Mouse (Mus musculus): ENCODE measurements around the gene Hoxa9. TPM values are rescaled to one million over a fixed set of nuclear protein-coding genes. Genes with fewer than 3 reads are reported as not detected.

Gene Hoxa9
- polyA plus RNA-seq, 1 experiment = 13.6 TPM

DNA sequence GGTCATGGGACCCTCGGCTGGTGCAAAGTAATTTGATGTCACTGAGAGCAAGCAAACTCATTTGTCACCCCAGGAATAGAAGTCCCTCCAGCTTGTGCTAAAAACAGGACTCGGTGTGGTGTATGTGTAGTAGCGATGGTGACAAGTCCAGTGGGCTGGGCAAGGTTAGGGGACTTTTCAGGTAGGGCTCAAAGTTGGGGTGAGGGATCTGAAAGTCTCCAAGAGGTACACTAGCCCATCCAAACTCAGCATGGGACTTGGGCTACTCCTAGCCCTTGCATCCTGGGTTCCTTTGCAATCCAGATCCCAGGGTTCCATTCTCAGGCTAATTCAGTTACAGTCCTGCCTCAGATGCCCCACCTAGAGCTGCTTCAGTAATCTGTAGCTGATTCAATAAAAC is 37.9 kb upstream of the Hoxa9 start:
- no peak overlapping the region for H3K4me3 ChIP-seq (ENCODE audit: insufficient read depth, low read length)
- TF ChIP-seq POLR2A (IDR thresholded peaks at IDR 0.05; ENCODE audit: low read depth, low read length) (no peak), CTCF (IDR thresholded peaks at IDR 0.05; ENCODE audit: borderline replicate concordance, insufficient read depth, low read length) (no peak)
- H3K27ac ChIP-seq (ENCODE audit: insufficient read depth, low read length) = no peak overlapping the region
- H3K4me1 ChIP-seq (ENCODE audit: control insufficient read depth, insufficient read depth, low read length) = no peaks in the 10 kb centered on the region

DNA sequence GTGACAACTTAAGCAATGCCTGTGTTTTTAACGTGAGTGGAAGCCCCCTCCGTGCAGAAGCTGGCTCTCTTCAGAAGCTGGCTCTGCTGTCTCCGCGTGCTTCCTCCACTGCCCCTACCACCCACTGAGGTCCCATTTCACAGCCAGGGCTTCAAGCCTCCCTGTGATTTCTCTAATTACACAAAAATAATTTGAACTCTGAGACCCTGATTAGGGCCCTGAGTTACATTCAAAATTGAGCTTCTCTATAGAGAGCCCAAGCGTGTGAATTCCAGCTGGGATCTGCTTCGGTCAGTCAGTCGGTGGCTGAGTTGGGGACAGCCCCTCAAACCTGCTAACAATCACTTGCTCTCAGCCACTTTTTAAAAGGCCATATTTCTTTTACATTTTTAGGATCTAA is 37.5 kb upstream of the Hoxa9 start:
- H3K27ac ChIP-seq (ENCODE audit: insufficient read depth, low read length) = no peak overlapping the region
- H3K4me1 ChIP-seq (ENCODE audit: control insufficient read depth, insufficient read depth, low read length) = no peaks in the 10 kb centered on the region
- H3K4me3 ChIP-seq (ENCODE audit: insufficient read depth, low read length) = no peak overlapping the region
- TF ChIP-seq CTCF (IDR thresholded peaks at IDR 0.05; ENCODE audit: borderline replicate concordance, insufficient read depth, low read length) (no peak), POLR2A (IDR thresholded peaks at IDR 0.05; ENCODE audit: low read depth, low read length) (no peak)

DNA sequence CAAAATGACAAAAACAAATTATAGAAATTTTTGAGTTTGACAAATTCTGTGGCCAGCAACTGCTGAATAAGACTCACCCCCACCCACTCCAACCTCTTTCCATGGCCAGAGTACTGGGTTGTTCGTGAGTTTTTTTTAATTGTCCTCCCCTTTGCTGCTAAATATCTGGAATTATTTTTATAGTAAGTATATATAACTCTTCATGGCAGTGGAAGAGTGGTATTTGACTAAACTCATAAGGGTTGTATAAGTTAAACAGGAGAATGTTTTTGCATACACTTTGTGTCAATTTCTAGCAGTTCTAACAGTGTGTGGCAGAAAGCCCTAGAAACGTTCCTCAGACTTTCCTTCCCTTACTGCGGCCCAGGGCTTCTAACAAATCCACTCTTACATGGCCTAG is 36.8 kb upstream of the Hoxa9 start:
- Histone ChIP-seq H3K27ac (ENCODE audit: insufficient read depth, low read length) (no peak overlapping the region), H3K4me1 (ENCODE audit: control insufficient read depth, insufficient read depth, low read length) (no peaks in the 10 kb centered on the region), H3K4me3 (ENCODE audit: insufficient read depth, low read length) (no peak overlapping the region)
- TF ChIP-seq CTCF (IDR thresholded peaks at IDR 0.05; ENCODE audit: borderline replicate concordance, insufficient read depth, low read length) = no peak
- no peak for TF ChIP-seq POLR2A (IDR thresholded peaks at IDR 0.05; ENCODE audit: low read depth, low read length)

DNA sequence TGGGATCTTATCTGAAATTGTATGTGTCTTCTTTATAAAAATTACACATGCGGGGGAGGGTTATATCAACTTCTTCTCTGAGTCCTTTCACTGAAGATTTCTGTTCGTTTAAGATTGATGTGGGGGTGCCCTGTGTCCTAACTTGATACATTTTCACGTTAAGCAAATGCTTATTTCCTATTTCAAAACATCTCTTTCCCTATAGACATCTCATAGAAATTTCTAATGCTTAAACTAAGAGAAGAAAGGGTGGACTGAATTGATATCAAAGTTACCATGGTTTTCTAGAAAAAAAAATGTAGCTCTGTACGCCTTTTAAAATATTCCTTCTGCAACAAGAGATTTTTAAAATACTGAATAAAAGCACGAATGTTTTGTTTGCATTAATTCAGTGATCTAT is 36.3 kb upstream of the Hoxa9 start:
- no peak overlapping the region for H3K4me3 ChIP-seq (ENCODE audit: insufficient read depth, low read length)
- no peak for TF ChIP-seq CTCF (IDR thresholded peaks at IDR 0.05; ENCODE audit: borderline replicate concordance, insufficient read depth, low read length)
- TF ChIP-seq POLR2A (IDR thresholded peaks at IDR 0.05; ENCODE audit: low read depth, low read length) = no peak
- H3K27ac ChIP-seq (ENCODE audit: insufficient read depth, low read length) = no peak overlapping the region
- no peaks in the 10 kb centered on the region; the same call in 1 of the 2 replicates for H3K4me1 ChIP-seq (ENCODE audit: control insufficient read depth, insufficient read depth, low read length)

DNA sequence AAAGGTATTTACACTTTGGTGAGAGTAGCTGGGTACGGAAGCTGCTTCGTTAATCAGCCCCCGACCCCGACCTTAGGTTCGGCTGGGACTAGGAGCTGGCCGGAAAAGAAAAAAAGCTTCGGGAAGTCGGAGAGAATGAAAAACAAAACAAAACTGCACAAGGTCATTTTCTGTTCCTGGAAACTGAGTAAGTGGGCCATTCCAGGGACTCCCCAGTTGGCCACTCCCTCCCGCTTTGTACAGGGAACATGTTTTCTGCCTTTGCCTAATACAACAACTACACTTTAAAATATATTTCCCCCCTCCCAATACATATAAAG is 35.7 kb upstream of the Hoxa9 start:
- no peak for TF ChIP-seq CTCF (IDR thresholded peaks at IDR 0.05; ENCODE audit: borderline replicate concordance, insufficient read depth, low read length)
- TF ChIP-seq POLR2A (IDR thresholded peaks at IDR 0.05; ENCODE audit: low read depth, low read length) = no peak
- no peak overlapping the region for H3K27ac ChIP-seq (ENCODE audit: insufficient read depth, low read length)
- no peaks in the 10 kb centered on the region; the same call in 1 of the 2 replicates for H3K4me1 ChIP-seq (ENCODE audit: control insufficient read depth, insufficient read depth, low read length)
- H3K4me3 ChIP-seq (ENCODE audit: insufficient read depth, low read length) = no peak overlapping the region

DNA sequence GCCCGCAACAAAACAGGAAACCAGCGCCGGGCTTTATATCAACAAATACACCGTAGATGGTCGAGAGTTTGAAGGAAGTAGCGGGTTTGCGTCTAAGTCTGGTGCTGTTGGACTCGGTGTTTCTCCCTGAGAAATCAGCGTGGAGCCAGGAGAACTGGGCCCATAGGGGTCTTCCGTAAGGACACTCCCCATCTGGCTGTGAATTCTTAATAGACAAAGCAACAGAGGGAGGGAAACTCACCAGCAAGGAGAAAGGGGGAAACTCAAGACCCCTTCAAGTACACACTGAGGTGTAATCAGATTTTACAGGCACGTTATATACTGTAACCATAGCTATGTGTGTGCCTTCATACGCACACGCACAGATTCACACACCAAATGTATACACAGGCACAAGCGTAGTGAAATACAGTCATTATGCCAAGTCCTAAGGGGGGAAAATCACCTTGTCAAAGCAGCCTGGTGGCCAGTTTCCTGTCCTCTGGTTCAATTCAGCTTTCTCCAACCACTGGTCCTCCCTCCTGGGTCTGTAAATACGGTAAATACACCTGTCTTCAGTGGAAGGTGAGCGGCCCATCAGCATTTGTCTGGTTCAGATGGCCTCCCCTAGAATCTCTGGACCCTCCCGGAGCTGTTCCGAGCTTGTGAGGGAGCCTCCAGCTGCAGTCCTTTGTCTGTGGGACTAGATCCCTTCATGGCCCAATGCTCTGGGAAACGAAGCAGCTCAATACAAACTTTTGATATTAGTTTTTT is 35.2 kb upstream of the Hoxa9 start:
- H3K4me3 ChIP-seq (ENCODE audit: insufficient read depth, low read length) = no peak overlapping the region
- TF ChIP-seq CTCF (IDR thresholded peaks at IDR 0.05; ENCODE audit: borderline replicate concordance, insufficient read depth, low read length) (no peak), POLR2A (IDR thresholded peaks at IDR 0.05; ENCODE audit: low read depth, low read length) (no peak)
- no peaks in the 10 kb centered on the region; the same call in 1 of the 2 replicates for H3K4me1 ChIP-seq (ENCODE audit: control insufficient read depth, insufficient read depth, low read length)
- no peak overlapping the region for H3K27ac ChIP-seq (ENCODE audit: insufficient read depth, low read length)

- no peak overlapping the region for H3K4me3 ChIP-seq (ENCODE audit: insufficient read depth, low read length)
- no peak overlapping the region for H3K27ac ChIP-seq (ENCODE audit: insufficient read depth, low read length)
- H3K4me1 ChIP-seq (ENCODE audit: control insufficient read depth, insufficient read depth, low read length) = no peaks in the 10 kb centered on the region; the same call in 1 of the 2 replicates
- TF ChIP-seq CTCF (IDR thresholded peaks at IDR 0.05; ENCODE audit: borderline replicate concordance, insufficient read depth, low read length) (no peak), POLR2A (IDR thresholded peaks at IDR 0.05; ENCODE audit: low read depth, low read length) (no peak)
Measured at GRCm38 (mm10) chr6:52265306-52265912, 34.5 kb upstream of the Hoxa9 start.

DNA sequence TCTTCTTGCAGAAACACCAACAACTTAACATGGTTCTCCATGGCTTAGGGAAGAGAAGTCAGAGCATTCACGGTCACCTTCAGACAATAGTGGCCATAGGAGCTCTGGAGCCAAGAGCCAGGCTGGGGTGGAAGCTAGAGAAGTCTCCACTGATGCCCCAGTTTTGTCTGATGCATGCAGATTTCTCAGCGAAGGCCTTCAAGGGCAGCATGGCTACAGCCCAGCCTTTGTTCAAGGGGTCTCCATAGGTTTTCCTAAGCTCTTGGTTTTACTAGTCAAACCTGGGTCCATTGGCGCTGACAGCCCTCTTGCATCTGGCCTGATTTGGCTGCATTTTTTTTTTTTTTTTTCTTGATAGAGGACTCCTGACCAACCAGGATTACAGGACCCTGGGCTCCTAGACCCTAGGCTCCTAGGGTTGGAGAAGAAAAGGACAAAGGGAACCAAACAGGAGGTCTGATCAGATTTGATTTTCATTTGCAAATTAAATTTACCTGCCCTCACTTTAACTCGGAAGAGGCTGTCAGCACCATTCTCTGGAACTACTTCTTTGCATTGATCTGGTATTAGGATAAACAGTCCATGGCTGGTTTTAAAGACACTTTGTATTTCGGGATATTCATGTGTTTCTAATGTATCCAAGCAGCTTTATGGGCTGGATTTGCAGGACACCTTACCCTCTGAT is 33.4 kb upstream of the Hoxa9 start:
- Histone ChIP-seq H3K4me1 (ENCODE audit: control insufficient read depth, insufficient read depth, low read length) (no peaks in the 10 kb centered on the region; the same call in 1 of the 2 replicates), H3K27ac (ENCODE audit: insufficient read depth, low read length) (no peak overlapping the region), H3K4me3 (ENCODE audit: insufficient read depth, low read length) (no peak overlapping the region)
- TF ChIP-seq POLR2A (IDR thresholded peaks at IDR 0.05; ENCODE audit: low read depth, low read length) (no peak), CTCF (IDR thresholded peaks at IDR 0.05; ENCODE audit: borderline replicate concordance, insufficient read depth, low read length) (no peak)

- no peak overlapping the region for H3K4me3 ChIP-seq (ENCODE audit: insufficient read depth, low read length)
- H3K27ac ChIP-seq (ENCODE audit: insufficient read depth, low read length) = no peak overlapping the region
- no peaks in the 10 kb centered on the region; the same call in 1 of the 2 replicates for H3K4me1 ChIP-seq (ENCODE audit: control insufficient read depth, insufficient read depth, low read length)
- no peak for TF ChIP-seq CTCF (IDR thresholded peaks at IDR 0.05; ENCODE audit: borderline replicate concordance, insufficient read depth, low read length)
- TF ChIP-seq POLR2A (IDR thresholded peaks at IDR 0.05; ENCODE audit: low read depth, low read length) = no peak
Measured at GRCm38 (mm10) chr6:52263321-52263585, 32.4 kb upstream of the Hoxa9 start.
